Comparison of ENCODE assay signal across 8 mouse cellular contexts in genomic region chr4:129120520-129121445, GRCm38 (mm10). TPM values are rescaled to one million over a fixed set of nuclear protein-coding genes. Genes with fewer than 3 reads are reported as not detected.
DNase-seq lines count a peak whose midpoint lies in the region; ATAC-seq lines count a peak whose summit lies in the region.

No protein-coding gene starts in this region.

- H3K4me1 ChIP-seq in forebrain, embryonic 14.5 days (ENCODE audit: control insufficient read depth, insufficient read depth, low read length), result peaks cover 31% of the 10 kb centered on the region
- H3K4me1 ChIP-seq in hindbrain, embryonic 16.5 days (ENCODE audit: control insufficient read depth, insufficient read depth, low read depth, low read length), result peaks cover 28% of the 10 kb centered on the region
- H3K4me1 ChIP-seq in limb, embryonic 12.5 days (replicated peaks), result peaks cover 25% of the 10 kb centered on the region
- peaks cover 30% of the 10 kb centered on the region for H3K4me1 ChIP-seq in midbrain, embryonic 10.5 days

- peak overlapping the region; percentile 91 for H3K4me2 ChIP-seq in forebrain, embryonic 14.5 days (ENCODE audit: low read length)
- peak overlapping the region; percentile 93 for H3K4me2 ChIP-seq in hindbrain, embryonic 16.5 days (ENCODE audit: low read length)
- H3K4me2 ChIP-seq in limb, embryonic 12.5 days, result peak overlapping the region; percentile 89

- H3K36me3 ChIP-seq in forebrain, embryonic 14.5 days (ENCODE audit: control insufficient read depth, insufficient read depth, low read length), result no peaks in the 10 kb centered on the region
- H3K36me3 ChIP-seq in hindbrain, embryonic 16.5 days (ENCODE audit: control insufficient read depth, insufficient read depth, low read length), result no peaks in the 10 kb centered on the region
- no peaks in the 10 kb centered on the region for H3K36me3 ChIP-seq in limb, embryonic 12.5 days
- no peaks in the 10 kb centered on the region for H3K36me3 ChIP-seq in midbrain, embryonic 10.5 days

- H3K9me3 ChIP-seq in forebrain, embryonic 14.5 days (replicated peaks; ENCODE audit: control insufficient read depth, low read length), result no peaks in the 10 kb centered on the region
- H3K9me3 ChIP-seq in hindbrain, embryonic 16.5 days (ENCODE audit: control insufficient read depth, low read length), result no peaks in the 10 kb centered on the region
- no peaks in the 10 kb centered on the region for H3K9me3 ChIP-seq in limb, embryonic 12.5 days
- H3K9me3 ChIP-seq in midbrain, embryonic 10.5 days (replicated peaks), result no peaks in the 10 kb centered on the region

- H3K27me3 ChIP-seq in forebrain, embryonic 14.5 days (replicated peaks; ENCODE audit: control insufficient read depth, insufficient read depth, low read length), result peaks cover 21% of the 10 kb centered on the region
- H3K27me3 ChIP-seq in hindbrain, embryonic 16.5 days (replicated peaks; ENCODE audit: control insufficient read depth, insufficient read depth, low read length), result peaks cover 6% of the 10 kb centered on the region
- H3K27me3 ChIP-seq in limb, embryonic 12.5 days, result peaks cover 85% of the 10 kb centered on the region
- H3K27me3 ChIP-seq in midbrain, embryonic 10.5 days (ENCODE audit: low read depth, poor library complexity, severe bottlenecking), result peaks cover 86% of the 10 kb centered on the region

- H3K27ac ChIP-seq in forebrain, embryonic 14.5 days (ENCODE audit: low read depth, low read length), result no peak overlapping the region; the same call in 1 of the 2 replicates
- peak overlapping the region; percentile 68 for H3K27ac ChIP-seq in hindbrain, embryonic 16.5 days (ENCODE audit: low read depth, low read length)
- H3K27ac ChIP-seq in limb, embryonic 12.5 days, result no peak overlapping the region
- peak overlapping the region; percentile 52 for H3K27ac ChIP-seq in midbrain, embryonic 10.5 days (replicated peaks)

- DNase-seq in ES-CJ7 (ENCODE audit: low read depth, low spot score), result peak; percentile 81
- peak; percentile 91 for DNase-seq in ZHBTc4 (ENCODE audit: low read depth, low spot score)
- DNase-seq in forebrain, embryonic 14.5 days (ENCODE audit: low spot score), result no peak
- DNase-seq in midbrain, embryonic 10.5 days (ENCODE audit: low spot score), result peak; percentile 74
- DNase-seq in spleen, postnatal 14 days (ENCODE audit: low spot score in 2 of 2), result peak; percentile 37 to 56

- peak overlapping the region; percentile 72 for H3K9ac ChIP-seq in forebrain, embryonic 14.5 days (ENCODE audit: low read length)
- H3K9ac ChIP-seq in hindbrain, embryonic 16.5 days (ENCODE audit: low read depth, low read length), result peak overlapping the region; percentile 88
- H3K9ac ChIP-seq in limb, embryonic 12.5 days (replicated peaks), result peak overlapping the region; percentile 27; the same call in 1 of the 2 replicates

- under 1% methylated on average over 46 of the region's 59 CpGs for WGBS in forebrain, embryonic 14.5 days
- WGBS in hindbrain, embryonic 16.5 days, result 1% methylated on average over 51 of the region's 59 CpGs
- whole genome bisulfite sequencing in limb, embryonic 12.5 days, result under 1% methylated on average over 59 of the region's 59 CpGs
- WGBS in midbrain, embryonic 10.5 days, result 1% methylated on average over 53 of the region's 59 CpGs

- peak overlapping the region; percentile 48 for H3K4me3 ChIP-seq in forebrain, embryonic 14.5 days (ENCODE audit: low read depth, low read length)
- peak overlapping the region; percentile 67 for H3K4me3 ChIP-seq in hindbrain, embryonic 16.5 days (ENCODE audit: low read length)
- peak overlapping the region; percentile 47 for H3K4me3 ChIP-seq in limb, embryonic 12.5 days (replicated peaks)
- peak overlapping the region; percentile 59 for H3K4me3 ChIP-seq in midbrain, embryonic 10.5 days

- peak; percentile 54 for ATAC-seq in forebrain, embryonic 14.5 days
- peak; percentile 52; the same call in 1 of the 2 replicates for ATAC-seq in hindbrain, embryonic 16.5 days
- ATAC-seq in limb, embryonic 12.5 days (ENCODE audit: insufficient number of reproducible peaks, insufficient read depth, low FRiP score, low TSS enrichment, low read depth), result no peak
- no peak for ATAC-seq in erythroid progenitor cell, adult 5-6 weeks (replicated peaks; ENCODE audit: low FRiP score, poor library complexity, severe bottlenecking)

RNA-seq across cellular contexts. Expression of gene Hpca, which starts 1.1 kb away (rescaled TPM):
- polyA plus RNA-seq in forebrain, embryonic 14.5 days (2014; fragmentation: Nextera tagmentation; extraction: Ambion mirVana), result 16.8 and 23.1 TPM in 2 replicates
- polyA plus RNA-seq in hindbrain, embryonic 16.5 days (2015; fragmentation: Nextera tagmentation; extraction: Ambion mirVana), result 168 and 199 TPM in 2 replicates
- 0.55 and 0.83 TPM in 2 replicates for polyA plus RNA-seq in limb, embryonic 12.5 days (2016; fragmentation: Nextera tagmentation; extraction: Ambion mirVana)
- polyA plus RNA-seq in midbrain, embryonic 10.5 days (2016; fragmentation: Nextera tagmentation; extraction: Ambion mirVana), result 1.4 and 2.4 TPM in 2 replicates
- total RNA-seq in erythroid progenitor cell, adult 5-6 weeks (2015; ENCODE audit: low replicate concordance), result not detected in 2 replicates
- total RNA-seq in erythroid progenitor cell, adult 5-6 weeks (2017; ENCODE audit: low replicate concordance), result not detected in 2 replicates

RNA-seq across cellular contexts. Expression of gene Tmem54, which starts 15.4 kb away (rescaled TPM):
- not detected in 2 replicates for polyA plus RNA-seq in forebrain, embryonic 14.5 days (2014; fragmentation: Nextera tagmentation; extraction: Ambion mirVana)
- polyA plus RNA-seq in hindbrain, embryonic 16.5 days (2015; fragmentation: Nextera tagmentation; extraction: Ambion mirVana), result 0.16 and 0.20 TPM in 2 replicates
- polyA plus RNA-seq in limb, embryonic 12.5 days (2016; fragmentation: Nextera tagmentation; extraction: Ambion mirVana), result 4.2 and 4.3 TPM in 2 replicates
- polyA plus RNA-seq in midbrain, embryonic 10.5 days (2016; fragmentation: Nextera tagmentation; extraction: Ambion mirVana), result 1.0 and 2.1 TPM in 2 replicates
- not detected in 2 replicates for total RNA-seq in erythroid progenitor cell, adult 5-6 weeks (2015; ENCODE audit: low replicate concordance)
- total RNA-seq in erythroid progenitor cell, adult 5-6 weeks (2017; ENCODE audit: low replicate concordance), result not detected in 2 replicates

RNA-seq across cellular contexts. Expression of gene Fndc5, which starts 16.0 kb away (rescaled TPM):
- 1.3 and 1.7 TPM in 2 replicates for polyA plus RNA-seq in forebrain, embryonic 14.5 days (2014; fragmentation: Nextera tagmentation; extraction: Ambion mirVana)
- 10.7 and 11.6 TPM in 2 replicates for polyA plus RNA-seq in hindbrain, embryonic 16.5 days (2015; fragmentation: Nextera tagmentation; extraction: Ambion mirVana)
- 11.3 and 11.6 TPM in 2 replicates for polyA plus RNA-seq in limb, embryonic 12.5 days (2016; fragmentation: Nextera tagmentation; extraction: Ambion mirVana)
- 0.50 and 0.78 TPM in 2 replicates for polyA plus RNA-seq in midbrain, embryonic 10.5 days (2016; fragmentation: Nextera tagmentation; extraction: Ambion mirVana)
- 0.72 TPM in 1 of 2 replicates, not detected in the other for total RNA-seq in erythroid progenitor cell, adult 5-6 weeks (2015; ENCODE audit: low replicate concordance)
- total RNA-seq in erythroid progenitor cell, adult 5-6 weeks (2017; ENCODE audit: low replicate concordance), result 0.38 and 0.39 TPM in 2 replicates

Comparison
In these comparisons a context has a peak if more than half of its experiments do, and no peak if none do; other contexts are left out.
1. ATAC-seq: peak in forebrain, embryonic 14.5 days (single experiment) and hindbrain, embryonic 16.5 days (single experiment); none in limb, embryonic 12.5 days (single experiment) and erythroid progenitor cell, adult 5-6 weeks (single experiment).
2. H3K27ac ChIP-seq: peak in hindbrain, embryonic 16.5 days (single experiment) and midbrain, embryonic 10.5 days (single experiment); none in forebrain, embryonic 14.5 days (single experiment) and limb, embryonic 12.5 days (single experiment).
3. H3K9ac ChIP-seq: peak in every context shown above with its lines; median percentile 88 in hindbrain, embryonic 16.5 days; 72 in forebrain, embryonic 14.5 days; 27 in limb, embryonic 12.5 days.
4. Peak in every context shown above with its lines, with median percentiles within 50 percentile points of each other: H3K4me2 ChIP-seq and H3K4me3 ChIP-seq.